Mouse (Mus musculus): ENCODE measurements around the gene Disp1. TPM values are rescaled to one million over a fixed set of nuclear protein-coding genes. Genes with fewer than 3 reads are reported as not detected.

Disp1 gene
- total RNA-seq (2022) = 10 to 100 TPM; 14.9 to 20.2 (median 18.8) TPM

DNA sequence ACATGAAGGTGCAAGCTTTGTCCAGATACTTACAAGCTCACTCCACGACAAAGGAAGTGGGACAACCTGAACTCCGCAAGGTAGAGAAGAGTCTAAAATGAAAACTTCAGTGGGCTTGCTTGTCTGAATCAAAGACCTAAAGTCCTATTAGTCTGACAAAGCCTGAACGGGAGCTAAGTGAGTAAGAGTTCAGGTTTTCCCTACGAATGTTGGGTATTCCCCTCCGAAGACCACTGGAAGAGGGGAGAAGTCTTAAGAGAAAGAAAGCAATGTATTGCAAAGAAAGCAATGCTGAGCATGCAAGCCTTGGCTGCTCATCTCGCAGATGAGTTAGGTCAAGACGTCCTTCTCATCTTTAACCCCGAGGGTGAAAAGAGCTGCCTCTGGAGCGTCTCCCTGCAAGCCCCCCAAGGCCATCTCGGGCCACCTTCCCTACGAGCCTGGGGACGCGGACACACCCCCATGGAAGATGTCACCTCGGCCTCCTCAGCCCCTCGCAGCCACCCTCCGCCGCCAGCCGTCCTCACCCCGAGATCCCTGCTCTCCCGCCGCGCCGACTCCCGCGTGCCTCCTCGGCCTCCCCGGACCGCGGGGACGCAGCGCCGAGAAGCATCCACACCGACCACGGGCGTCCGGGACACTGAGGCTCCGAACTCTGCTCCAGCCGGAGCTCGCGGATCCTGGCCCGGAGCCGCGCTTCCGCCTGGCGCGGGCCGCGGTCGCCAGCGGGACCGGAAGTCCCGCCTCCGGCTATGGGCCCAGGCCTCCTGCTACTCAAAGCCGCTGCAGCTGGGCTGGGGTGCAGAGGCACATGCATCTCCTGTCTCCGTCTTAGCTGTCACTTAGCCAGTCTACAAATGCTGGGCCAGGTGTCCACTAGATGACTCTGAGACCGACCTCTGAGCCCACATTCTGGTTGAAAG is at the start of gene Disp1:
TSS of gene Disp1 (minus strand) at position 727 of the 923 bp plus-strand sequence.
- peak; percentile 55 for DNase-seq

DNA sequence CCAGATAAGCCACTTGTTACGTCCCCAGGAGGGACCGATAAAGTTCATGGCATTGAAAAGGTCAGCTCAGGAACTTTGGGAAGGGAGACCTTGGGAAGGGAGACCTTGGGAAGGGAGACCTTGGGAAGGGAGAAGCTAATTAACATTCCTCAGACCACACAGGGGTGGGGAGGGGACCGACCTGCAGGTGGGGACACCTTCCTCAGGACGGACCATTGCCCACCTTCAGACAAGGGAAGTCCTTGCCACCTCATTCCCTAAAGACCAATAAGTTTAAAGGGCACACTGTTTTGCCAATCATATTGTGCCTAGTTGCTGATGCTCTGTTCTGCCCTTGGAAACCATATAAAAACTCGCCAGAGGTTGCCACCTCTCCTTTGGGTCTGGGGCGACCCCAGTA is 46.3 kb upstream of the Disp1 start:
- no peak for DNase-seq

DNA sequence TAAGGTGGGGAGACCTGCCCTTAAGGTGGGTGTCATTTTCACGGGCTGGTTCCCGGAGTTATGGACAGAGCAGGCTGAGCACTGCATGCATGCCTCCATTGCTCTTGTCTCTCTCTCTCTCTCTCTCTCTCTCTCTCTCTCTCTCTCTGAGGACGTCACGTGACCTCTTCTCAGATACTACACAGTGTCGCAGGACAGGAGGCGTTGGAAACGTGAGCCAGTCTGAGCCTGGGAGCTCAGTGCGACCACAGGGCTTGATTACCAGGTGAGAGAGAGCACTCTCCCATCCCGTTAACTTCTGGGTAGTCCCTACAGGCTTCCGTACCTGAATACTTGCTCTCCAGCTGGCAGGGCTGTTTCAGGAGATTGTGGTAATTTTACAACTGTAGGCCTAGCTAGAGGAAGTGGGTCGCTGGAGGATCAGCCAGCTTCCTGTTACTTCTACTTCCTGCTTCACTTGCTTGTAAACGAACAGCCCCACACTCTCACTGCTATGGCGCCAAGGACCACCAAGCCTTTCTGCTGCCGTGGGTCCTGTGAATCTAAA is 44.7 kb upstream of the Disp1 start:
- DNase-seq = no peak

DNA sequence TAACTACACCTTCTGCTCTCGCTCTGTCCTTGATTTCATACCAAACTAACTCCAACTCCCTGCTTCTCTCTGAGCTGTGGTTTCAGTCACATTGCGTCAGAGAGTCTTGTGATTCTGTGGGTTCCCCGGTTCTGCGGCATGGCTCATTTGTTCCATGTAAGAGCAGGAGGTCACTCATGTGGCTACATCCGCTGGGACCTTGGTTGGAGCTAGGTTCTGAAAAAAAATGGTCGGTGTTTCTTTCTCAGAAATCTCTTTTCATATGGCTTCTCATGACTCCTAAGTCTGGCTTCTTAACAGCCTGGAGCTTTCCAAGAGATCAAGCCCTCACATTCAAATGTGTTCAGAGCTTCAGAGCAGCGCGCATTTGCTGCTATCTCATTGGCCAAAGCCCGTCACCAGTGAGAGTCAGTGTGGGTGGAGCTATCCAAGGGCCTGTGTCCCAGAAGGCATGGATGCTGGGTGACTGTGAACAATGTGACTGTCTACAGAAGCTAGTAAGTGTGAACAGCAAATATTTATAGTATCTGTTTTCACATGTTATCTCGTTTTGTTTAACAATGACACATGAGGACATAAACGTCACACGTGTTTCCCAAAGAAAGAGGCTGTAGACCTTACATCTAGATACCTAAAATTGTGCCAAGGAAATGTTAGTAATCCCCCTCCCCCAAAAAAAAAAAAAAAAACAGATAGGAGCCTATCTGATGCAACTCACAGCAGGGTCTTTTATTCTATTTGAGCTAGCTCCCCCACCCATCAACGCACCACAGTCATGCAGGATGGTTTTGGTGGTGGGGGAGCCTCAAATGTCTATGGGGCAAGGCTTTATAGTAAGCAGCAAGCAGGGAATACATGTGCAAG is 43.1 kb upstream of the Disp1 start:
- no peak for DNase-seq

DNA sequence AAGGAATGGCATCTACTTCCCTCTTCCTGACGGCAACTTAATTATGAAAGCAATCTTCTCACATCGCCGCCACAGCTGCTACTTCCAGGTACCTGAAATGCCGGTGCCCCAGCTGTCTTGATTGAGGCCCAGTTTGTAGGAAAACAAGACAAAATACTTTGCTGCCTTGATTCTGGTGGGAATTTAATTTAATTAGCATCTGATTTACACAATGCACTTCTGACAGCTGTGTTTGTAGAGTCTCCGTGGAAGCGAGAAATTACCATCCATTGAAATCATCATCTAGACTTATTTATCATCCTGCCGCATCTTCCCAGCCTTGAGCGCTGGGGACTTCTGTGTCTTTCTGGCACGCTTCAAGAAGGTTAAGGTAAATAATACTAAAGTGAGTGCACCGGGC is 31.3 kb upstream of the Disp1 start:
- no peak for DNase-seq

DNA sequence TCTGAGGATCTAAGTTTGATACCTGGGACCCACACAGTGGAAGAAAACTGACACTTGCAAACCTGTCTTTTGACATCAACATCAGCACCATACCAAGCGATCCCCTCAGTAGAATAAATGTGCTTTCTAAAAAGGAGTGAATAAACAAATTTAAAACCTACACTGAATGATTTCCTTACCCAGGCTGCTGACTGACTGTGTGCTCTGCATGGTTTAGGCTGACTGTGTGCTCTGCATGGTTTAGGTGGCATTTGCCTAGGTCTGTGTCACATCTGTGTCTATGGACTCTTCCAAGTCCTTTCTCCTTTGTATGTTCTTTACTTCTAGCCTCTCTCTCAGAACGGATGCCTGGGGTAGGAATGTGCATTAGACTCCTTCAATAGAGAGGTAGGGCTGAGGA is 30.5 kb upstream of the Disp1 start:
- DNase-seq = no peak

DNA sequence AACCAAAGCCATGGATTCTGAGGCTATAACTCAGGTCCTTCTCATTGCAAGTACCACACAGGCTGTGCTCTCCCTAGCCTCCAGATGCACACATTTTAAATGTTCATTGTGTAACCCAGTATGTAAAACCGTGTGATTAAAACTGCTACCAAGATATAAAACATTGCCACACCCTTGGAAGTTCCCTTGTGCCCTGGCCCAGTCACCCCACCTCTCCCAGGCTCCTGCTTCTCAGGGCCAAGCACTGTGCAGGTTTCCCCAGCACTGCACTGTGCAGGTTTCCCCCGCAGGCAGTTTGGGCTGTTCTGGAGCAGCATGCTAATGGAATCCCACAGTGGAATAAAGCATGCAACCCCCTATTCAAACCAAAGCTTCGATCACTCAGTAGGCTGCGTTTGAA is 29.3 kb upstream of the Disp1 start:
- no peak for DNase-seq

DNA sequence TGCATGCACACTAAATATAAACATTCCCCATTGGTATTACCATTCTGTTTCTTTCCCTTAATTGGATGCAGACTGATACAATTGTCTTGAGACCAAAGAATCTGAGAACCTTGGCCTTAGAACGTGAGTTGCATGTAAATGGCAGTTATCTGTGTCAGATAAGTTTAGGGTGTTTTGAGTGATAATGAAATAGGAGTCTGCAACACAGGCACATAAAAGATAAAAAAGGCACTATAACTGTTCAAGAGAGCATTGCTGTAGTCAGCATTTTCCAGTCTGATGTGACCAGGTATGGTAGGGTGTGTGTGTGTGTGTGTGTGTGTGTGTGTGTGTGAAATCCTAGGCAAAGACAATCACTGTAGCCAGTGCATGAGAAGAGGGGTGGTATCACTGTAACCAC is 26.8 kb upstream of the Disp1 start:
- DNase-seq = no peak

DNA sequence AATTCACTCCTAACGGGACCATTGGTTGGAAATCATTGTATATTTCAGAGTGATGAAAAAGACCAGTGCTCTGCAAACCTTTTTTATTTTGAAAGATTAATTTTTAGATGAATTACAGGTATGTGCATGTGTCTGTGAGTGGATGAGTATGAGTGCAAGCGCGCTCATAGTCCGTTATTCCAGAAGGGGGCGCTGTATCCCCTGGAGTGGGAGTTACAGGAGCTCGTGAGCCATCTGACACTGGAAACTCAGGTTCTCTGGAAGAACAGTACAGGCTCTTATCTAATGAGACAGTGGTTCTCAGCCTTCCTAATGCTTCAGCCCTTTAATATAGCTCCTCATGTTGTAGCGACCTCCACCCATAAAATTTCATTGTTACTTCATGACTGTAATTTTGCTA is 22.0 kb upstream of the Disp1 start:
- no peak for DNase-seq

DNA sequence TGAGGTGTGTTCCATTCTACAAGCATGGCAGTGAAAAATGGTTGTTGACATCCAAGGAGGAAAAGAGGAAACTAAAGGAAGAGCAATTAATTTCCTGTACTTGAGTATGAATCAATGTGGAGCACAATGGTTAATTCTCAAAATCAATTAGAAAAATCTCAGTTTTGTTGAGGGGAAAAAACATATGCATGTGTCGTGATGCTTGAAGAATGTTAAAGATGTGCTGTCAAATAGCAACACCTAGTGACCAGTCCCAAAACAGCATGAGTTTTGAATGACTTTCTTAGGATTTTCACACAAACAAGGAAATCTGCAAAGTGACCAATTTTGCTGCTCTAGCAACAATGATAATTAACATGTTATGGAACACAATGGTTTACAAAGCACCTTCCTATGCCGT is 16.6 kb upstream of the Disp1 start:
- DNase-seq = no peak

DNA sequence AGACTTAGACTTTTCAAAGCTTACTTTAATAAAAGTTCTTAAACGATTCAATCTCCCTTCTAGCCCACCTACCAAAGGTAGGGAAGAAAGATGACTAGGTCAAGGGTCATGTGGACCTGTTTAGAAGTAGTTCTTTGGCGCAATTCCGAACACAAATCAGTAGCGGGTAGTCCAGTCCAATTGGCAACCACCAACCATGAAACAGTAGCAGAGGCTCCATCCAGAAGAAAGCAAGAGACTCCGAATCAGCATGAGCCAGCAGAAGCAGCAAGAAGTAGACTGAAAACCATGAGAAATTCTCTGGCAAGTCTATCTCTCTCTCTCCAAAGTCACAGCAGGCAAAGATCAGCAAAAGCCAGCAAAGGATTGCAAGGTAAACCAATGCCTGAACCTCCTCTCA is 15.1 kb upstream of the Disp1 start:
- no peak for DNase-seq

DNA sequence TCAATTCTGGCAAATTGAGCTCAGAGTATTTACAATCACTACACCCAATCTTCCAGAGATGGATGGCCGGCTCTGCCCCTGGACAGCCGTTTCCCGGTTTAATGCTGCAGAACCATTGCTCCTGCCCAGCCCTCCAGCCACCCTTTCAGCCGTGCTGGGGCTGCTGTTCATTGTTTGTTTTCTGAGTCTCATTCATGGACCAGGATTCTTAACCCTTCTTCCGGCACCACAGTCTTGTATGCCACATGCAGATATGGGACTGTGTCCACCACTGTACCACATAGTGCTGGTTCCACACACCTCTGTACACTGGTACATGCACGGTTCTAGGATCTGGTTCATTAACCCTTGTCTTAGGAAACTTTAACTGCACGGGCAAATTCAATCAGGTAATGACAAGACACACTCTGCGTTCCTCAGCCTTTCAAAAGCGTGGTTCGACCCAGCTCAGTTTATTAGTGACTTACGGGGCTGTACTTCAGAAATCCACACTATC is 12.4 kb upstream of the Disp1 start:
- no peak for DNase-seq

DNA sequence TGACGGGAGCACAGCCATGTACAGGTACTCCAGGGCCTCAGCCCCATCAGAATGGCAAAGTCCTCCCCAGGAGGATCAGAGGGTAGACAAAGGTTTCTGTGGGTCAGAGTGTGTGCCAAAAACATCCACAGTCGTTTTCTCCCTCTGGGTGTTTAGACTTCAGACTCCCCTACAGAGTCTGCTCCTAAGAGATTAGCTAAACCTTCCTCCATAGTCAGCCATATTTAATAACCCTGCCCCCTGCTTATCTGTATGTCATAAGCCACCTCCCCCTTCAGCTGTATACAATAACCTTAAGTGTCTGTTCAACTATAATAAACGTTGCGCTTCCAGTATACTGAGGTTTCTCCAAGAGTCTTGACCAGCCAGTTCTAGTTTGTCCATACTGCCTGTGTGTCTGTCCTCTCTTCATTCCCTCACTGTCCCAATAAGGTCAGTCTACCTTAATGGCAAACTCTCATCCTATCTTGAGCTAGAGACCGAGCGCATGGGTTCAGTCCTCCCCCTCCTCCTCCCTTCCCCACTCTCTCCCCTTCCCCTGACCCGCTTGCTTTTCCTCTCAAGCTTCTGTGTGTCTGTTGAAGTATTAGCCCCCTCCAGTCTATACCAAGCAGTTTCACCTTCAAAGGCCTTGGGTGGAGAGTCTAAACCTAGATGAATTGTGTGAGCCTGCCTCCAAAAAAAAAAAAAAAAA is 11.8 kb upstream of the Disp1 start:
- no peak for DNase-seq

DNA sequence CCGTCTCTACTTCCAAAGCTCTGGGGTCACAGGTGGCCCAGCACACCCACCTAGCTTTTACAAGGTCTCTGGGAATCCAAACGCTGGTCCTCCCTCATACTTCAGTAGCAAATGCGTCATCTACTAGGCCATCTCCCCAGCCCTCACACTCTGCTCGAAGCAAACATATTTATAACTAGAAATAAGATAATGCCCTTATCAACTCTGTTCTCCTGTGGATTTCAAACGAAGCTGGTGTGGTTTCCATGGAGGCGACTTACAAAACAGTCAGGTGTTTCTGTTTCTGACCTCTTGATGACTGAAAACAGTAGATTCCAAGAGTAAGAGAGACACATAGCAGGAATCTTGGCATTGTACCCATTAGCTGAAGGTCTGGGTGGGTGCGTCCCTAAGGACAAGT is 6.1 kb upstream of the Disp1 start:
- no peak for DNase-seq

DNA sequence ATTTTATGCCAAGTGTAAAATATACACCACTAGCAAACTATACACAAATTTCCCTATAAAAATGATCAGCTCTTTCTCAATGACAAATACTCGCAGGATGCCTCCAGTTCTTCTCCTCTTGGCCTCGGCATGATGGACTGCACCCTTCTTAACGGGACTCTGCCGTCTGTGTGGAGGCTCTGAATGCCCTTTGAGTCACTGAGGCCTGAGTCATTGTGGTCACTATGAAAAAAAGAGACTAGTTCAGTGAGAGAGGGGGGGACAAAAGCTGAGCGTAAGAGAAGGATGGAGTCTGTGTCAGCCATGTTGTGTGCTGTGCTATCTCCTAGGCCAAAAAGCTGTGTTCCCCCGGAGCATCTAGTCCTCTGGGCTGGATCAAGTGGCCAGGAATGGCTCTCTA is 2.3 kb downstream of the Disp1 start:
- DNase-seq = peak; percentile 46

DNA sequence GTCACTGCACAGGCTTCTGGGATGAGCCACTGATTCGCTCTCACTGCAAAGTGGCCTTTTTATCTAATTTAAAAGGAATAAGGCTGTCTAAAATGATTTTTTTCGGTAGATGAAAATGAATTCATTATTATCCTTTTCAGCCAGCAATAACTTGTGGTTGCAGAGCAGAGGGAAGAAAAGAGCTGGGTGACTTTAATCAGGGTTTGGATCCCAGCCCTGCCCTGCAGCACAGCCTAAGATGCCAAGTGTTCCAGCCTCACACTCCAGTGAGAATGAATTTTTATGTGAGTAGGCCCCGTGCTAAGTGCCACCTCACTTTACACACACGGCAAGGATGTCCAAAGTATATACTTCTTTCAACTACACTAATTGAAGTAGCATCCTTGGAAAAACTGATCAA is 4.6 kb downstream of the Disp1 start:
- DNase-seq = no peak

DNA sequence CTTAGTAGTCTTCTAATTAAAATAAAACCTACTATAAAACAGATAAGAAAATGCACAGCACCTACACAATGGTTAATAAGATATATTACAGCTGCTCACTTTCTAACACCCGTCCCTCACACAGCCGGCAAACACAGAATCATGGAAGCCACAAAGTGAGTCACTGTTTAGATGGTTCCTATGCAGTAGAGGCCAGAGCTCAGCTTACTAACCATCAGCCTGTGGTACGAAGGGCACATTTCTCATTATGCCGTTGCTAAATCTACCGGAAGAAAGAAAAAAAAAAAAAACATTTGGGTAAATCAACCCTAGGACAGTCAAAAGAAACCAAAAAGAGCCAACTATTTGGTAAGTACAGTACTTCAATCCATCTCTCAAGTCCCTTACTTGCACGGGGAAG is 5.6 kb downstream of the Disp1 start:
- DNase-seq = no peak

DNA sequence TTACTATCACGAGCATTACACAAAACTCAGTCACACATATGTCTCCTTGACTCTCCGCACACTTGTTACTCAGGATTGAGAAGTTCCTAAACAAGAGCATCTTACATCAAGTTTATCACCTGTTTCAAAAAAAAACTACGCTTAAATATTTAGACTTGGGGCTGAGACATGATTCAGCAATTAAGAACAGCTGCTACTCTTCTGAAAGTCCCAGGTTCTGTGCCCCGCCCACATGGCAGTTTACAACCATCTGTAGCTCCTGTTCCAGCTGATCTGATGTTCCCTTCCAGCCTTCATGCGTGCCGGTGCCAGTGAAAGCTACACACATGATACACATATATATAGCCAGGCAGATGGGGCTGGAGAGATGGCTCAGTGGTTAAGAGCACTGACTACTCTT is 7.5 kb downstream of the Disp1 start:
- DNase-seq = no peak

DNA sequence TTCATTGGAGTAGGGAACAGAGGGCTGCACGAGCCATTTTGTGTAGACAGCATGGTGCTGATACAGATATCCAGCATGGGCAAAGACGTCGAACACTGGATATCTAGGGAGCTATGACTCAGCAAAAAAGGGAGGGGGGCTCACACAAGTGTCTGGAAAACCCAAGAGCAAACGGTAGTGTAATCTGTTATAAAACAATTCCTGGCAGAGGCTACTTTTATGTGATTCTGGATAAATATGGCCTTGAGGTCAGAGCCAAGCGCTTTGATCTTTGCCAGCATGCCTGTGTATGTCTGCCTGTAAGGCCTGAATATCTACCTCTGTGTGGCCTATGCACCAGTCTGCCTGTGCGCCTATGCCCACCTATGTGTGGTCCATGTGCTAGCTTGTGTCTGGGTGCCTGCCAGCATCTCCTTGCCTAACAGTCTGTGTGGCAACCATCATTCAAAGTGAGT is 8.5 kb downstream of the Disp1 start:
- DNase-seq = peak; percentile 67

DNA sequence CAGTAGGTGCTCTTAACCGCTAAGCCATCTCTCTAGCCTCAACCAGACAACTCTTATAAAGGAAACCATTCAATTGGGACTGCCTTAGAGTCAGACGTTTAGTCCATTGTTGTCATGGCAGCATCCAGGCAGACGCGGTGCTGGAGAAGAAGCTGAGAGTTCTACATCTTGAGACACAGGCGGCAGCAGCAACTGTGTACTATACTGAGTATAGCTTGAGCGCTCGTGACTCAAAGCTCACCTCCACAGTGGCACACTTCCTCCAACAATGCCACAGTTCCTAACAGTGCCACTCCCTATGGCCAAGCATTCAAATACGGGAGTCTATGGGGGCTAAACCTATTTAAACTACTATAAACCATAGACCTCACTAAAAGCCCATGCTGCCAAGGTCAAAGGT is 11.2 kb downstream of the Disp1 start:
- DNase-seq = no peak

DNA sequence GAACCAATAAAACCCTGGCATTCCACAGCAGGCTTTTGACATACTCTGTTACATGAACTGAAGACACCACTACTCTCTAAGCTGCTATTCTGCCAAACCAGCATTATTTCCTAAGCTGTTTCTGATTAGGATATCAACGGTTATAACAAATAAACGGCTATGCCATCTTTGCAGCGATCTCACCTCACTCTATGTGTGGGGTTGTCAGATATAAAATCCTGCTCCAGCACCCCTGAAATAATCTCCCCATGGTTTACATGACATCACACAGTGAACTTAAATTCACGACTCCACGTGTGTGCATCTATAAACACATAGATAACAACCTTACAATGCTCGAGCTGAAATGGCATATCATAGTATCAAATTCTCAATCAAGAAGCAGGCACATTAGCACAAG is 13.7 kb downstream of the Disp1 start:
- no peak for DNase-seq

DNA sequence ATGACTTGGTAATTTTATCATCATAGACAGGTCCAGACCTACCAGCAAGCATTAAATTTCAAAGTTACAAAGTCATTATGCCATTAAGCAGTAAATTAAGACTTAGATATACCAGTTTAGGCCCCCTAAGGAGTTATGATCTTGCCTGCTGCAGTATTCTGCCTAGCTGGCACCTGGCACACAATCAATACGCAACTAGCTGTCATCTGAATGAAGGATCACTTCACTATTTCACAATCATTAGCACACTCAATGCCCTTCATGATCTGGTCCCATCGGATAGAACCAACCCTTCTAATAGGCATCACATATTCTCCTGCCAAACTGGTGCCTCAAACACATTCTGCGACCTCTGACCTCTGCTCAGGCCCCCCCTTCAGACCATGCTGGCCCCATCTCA is 14.2 kb downstream of the Disp1 start:
- peak; percentile 20 for DNase-seq
